Mouse (Mus musculus): ENCODE measurements around the gene Btaf1.

DNA sequence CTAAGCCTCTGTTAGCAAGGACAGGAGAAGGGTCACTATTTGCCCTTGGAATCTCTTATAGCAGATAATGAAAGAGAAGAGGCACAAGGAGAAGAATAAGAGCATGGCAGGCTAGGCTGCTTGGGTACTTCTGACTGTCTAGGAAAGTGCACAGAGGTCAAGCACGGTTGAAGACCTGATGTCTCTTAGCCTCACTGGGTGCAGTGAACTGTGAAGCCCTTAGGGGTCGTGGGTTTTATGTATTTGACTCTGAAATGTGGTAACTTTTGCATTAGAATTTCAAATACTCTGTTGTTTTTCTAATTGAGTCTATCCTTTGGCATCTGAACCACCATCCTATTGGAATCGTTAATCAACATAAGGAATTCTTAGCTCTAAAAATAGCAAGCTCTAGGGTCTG lies 38.2 kb upstream of the Btaf1 start:
- no peak for TF ChIP-seq CTCF (conservative IDR thresholded peaks at IDR 0.05; ENCODE audit: low read length)
- TF ChIP-seq NANOG (IDR thresholded peaks at IDR 0.05; ENCODE audit: borderline replicate concordance, low read length) = no peak
- no peak for TF ChIP-seq POU5F1 (IDR thresholded peaks at IDR 0.05; ENCODE audit: borderline replicate concordance, low read length)
